Mouse (Mus musculus) adrenal gland, adult 8-10 months (tissue): ENCODE data around the gene AL732309.1. TPM values are rescaled to one million over a fixed set of nuclear protein-coding genes. Genes with fewer than 3 reads are reported as not detected.

Experiments
- DNase-seq: peaks from one replicate; pipeline ENCODE4 v3.0.0; 2022
- total RNA-seq, 4 experiments: library from RNA; stranded (reverse); gene quantifications; 2 replicates each; pipeline ENCODE4 v1.2.4; 2022

AL732309.1 gene
- total RNA-seq, 4 experiments from 2014 or later, result 2.2 to 8.9 (median 6.1) TPM

DNA sequence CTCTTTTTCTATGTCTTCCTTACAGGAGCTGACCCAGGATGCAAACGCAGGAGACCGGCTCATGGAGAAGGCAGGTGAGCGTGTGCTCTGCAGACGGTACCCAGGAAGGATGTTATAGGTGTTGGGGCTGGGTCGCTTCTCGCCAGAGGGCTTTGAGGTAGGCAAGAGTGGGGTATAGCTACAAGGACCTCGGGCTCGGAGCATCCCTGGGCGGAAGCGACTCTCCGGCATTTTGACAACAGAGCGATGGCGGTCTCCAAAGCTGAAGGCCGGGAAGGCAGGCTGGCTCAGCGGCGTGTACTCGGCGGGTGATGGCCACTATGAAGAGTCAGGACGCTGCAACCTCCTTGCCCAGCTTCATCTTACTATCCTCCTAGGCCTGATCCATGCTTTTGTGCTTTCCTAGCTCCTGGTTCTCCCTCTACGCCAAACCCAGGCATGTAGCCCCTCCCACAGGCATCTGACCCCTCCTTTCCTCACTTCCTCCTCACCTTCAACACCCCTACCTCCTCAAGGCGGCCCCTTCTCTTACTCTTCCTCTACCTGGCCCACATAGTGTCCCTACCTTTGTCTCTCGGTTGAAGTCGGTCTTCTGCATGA lies 33.3 kb downstream of the AL732309.1 start:
- DNase-seq, result no peak

GRCm38 (mm10) chr2:25211121-25211670 lies 35.5 kb downstream of the AL732309.1 start, which contains the start of gene Nelfb:
TSS of gene Nelfb (minus strand) at chr2:25211489.
- DNase-seq, result peak; percentile 86

- no peak for DNase-seq
These were observed 36.0 kb downstream of the AL732309.1 start for GRCm38 (mm10) chr2:25210686-25211085.

DNA sequence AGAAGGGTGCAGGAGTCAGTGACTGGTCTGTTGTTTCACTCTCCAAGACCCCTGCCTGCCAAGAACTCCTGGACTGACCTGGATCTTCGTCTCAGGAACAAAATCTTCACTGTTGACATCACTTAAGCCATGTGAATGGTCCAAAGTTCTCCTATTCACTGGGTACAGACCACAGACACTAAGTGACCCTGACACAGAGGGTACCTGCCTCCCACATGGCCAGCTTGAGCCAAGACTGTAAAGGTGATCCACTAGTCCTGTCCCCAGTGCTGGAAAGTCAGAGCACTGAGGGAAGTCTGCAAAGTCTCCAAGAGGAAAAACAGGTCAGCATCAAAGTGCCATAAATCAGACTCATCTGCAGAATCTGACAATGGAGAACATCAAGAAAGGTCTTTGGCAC lies 39.1 kb downstream of the AL732309.1 start:
- DNase-seq, result no peak

- DNase-seq, result no peak
These were observed 42.9 kb downstream of the AL732309.1 start for GRCm38 (mm10) chr2:25203631-25204214.

GRCm38 (mm10) chr2:25200631-25201030 lies 46.0 kb downstream of the AL732309.1 start:
- no peak for DNase-seq

DNA sequence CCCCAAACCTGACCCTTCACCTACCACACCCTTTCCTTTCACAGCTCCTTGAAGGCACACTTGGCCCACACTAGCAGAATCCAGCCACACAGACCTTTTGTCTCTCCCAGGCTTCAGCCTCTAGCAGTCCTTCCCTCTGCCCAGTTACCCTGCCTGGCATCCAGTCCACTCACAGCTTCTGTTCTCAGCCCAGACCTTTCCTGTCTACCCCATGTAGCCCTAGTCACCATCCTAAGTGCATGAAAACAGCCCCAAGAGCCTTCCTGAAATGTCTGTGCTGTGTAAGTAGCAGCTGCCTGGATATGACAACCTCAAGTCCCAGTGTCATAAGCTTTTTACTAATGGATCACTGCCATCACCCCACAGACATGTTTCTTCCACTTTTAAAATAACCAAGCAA lies 48.7 kb downstream of the AL732309.1 start:
- DNase-seq, result no peak

- DNase-seq, result no peak
These were observed 49.5 kb downstream of the AL732309.1 start for GRCm38 (mm10) chr2:25197191-25197590.

GRCm38 (mm10) chr2:25196172-25196954 lies 50.3 kb downstream of the AL732309.1 start, which contains the start of gene Tor4a:
TSS of gene Tor4a (minus strand) at chr2:25196886.
- peak; percentile 91 for DNase-seq

- peak; percentile 79 for DNase-seq
These were observed 51.2 kb downstream of the AL732309.1 start for GRCm38 (mm10) chr2:25195211-25196156.

Other genes with a start within 250 kb of the AL732309.1 start
- gene Nsmf, start 192.5 kb downstream of the AL732309.1 start, total RNA-seq, result 10 to 100 TPM; 41.6 to 84.4 (median 63.1) TPM
- under 1 TPM in 1 of 4 experiments, not detected in 3; 0.27 TPM for gene Entpd8, start 166.6 kb downstream of the AL732309.1 start, total RNA-seq
- gene Noxa1, start 151.7 kb downstream of the AL732309.1 start, total RNA-seq, result not detected
- 1 to 10 TPM; 2.4 to 3.5 (median 2.7) TPM for gene Nrarp, start 66.1 kb downstream of the AL732309.1 start, total RNA-seq
- 10 to 100 TPM; 27.4 to 35.0 (median 31.7) TPM for gene Tor4a, start 50.0 kb downstream of the AL732309.1 start, total RNA-seq
- 10 to 100 TPM; 59.6 to 74.9 (median 68.6) TPM for gene Nelfb, start 35.4 kb downstream of the AL732309.1 start, total RNA-seq
- not detected for gene Stpg3, start 32.2 kb downstream of the AL732309.1 start, total RNA-seq
- gene Fam166a, start 28.1 kb downstream of the AL732309.1 start, total RNA-seq, result under 1 TPM in 1 of 4 experiments, not detected in 3; 0.27 TPM
- 100 to 1,000 TPM; 150 to 307 (median 222) TPM for gene Tubb4b, start 22.2 kb downstream of the AL732309.1 start, total RNA-seq
- gene Slc34a3, start 12.5 kb downstream of the AL732309.1 start, total RNA-seq, result not detected
- gene Rnf224, start 10.1 kb downstream of the AL732309.1 start, total RNA-seq, result not detected
- gene Rnf208, start 4.6 kb downstream of the AL732309.1 start, total RNA-seq, result 10 to 100 TPM; 10.3 to 18.0 (median 12.3) TPM
- gene Cysrt1, start 4.4 kb downstream of the AL732309.1 start, total RNA-seq, result not detected
- 10 to 100 TPM; 28.4 to 43.0 (median 31.5) TPM for gene Tmem203, start 8.6 kb upstream of the AL732309.1 start, total RNA-seq
- gene Tprn, start 15.8 kb upstream of the AL732309.1 start, total RNA-seq, result 10 to 100 TPM; 10.3 to 14.5 (median 11.1) TPM
- gene Ssna1, start 25.6 kb upstream of the AL732309.1 start, total RNA-seq, result 10 to 100 TPM; 44.4 to 48.7 (median 47.0) TPM
- gene Anapc2, start 25.6 kb upstream of the AL732309.1 start, total RNA-seq, result 100 to 1,000 TPM in 3 of 4 experiments, 10 to 100 TPM in 1; 94.6 to 118 (median 102) TPM
- gene Tmem210, start 41.3 kb upstream of the AL732309.1 start, total RNA-seq, result not detected
- gene Lrrc26, start 43.1 kb upstream of the AL732309.1 start, total RNA-seq, result not detected
- gene Grin1, start 72.3 kb upstream of the AL732309.1 start, total RNA-seq, result 10 to 100 TPM; 13.0 to 21.3 (median 17.8) TPM
- gene Man1b1, start 85.5 kb upstream of the AL732309.1 start, total RNA-seq, result 10 to 100 TPM; 66.5 to 71.9 (median 67.6) TPM
- 10 to 100 TPM; 39.8 to 59.1 (median 45.7) TPM for gene Dpp7, start 109.5 kb upstream of the AL732309.1 start, total RNA-seq
- 10 to 100 TPM; 29.5 to 48.3 (median 31.5) TPM for gene Uap1l1, start 118.8 kb upstream of the AL732309.1 start, total RNA-seq
- under 1 TPM in 3 of 4 experiments, not detected in 1; 0.31 to 0.71 (median 0.61) TPM for gene Sapcd2, start 125.5 kb upstream of the AL732309.1 start, total RNA-seq
- 1 to 10 TPM; 3.1 to 9.7 (median 5.1) TPM for gene Entpd2, start 149.0 kb upstream of the AL732309.1 start, total RNA-seq
- 100 to 1,000 TPM; 148 to 171 (median 163) TPM for gene Npdc1, start 152.5 kb upstream of the AL732309.1 start, total RNA-seq
- gene Fut7, start 176.4 kb upstream of the AL732309.1 start, total RNA-seq, result under 1 TPM in 1 of 4 experiments, not detected in 3; 0.13 TPM
- gene Abca2, start 181.8 kb upstream of the AL732309.1 start, total RNA-seq, result 10 to 100 TPM; 48.9 to 73.0 (median 57.5) TPM
- gene Clic3, start 210.0 kb upstream of the AL732309.1 start, total RNA-seq, result not detected
- 10 to 100 TPM; 32.4 to 68.2 (median 43.4) TPM for gene Paxx, start 214.2 kb upstream of the AL732309.1 start, total RNA-seq
- gene Ptgds, start 223.2 kb upstream of the AL732309.1 start, total RNA-seq, result 10 to 100 TPM in 1 of 4 experiments, 1 to 10 TPM in 3; 3.2 to 10.5 (median 4.4) TPM
- gene Lcn12, start 247.0 kb upstream of the AL732309.1 start, total RNA-seq, result not detected